Mouse (Mus musculus): ENCODE data around the gene Trmt2a. TPM values are rescaled to one million over a fixed set of nuclear protein-coding genes. Genes with fewer than 3 reads are reported as not detected.

Gene Trmt2a
- polyA plus RNA-seq, 1 experiment from 2014 or later: 111 TPM

MicroRNAs within 50 kb of the gene (microRNA counts, 519-probe panel; counts per million panel counts)
- microRNA mmu-miR-1306: 1,718 counts per million, percentile 18 among the panel's probes with 10 or more counts

Small RNA genes lying within 50 kb of the gene (microRNA-seq; reads per million reads assigned to microRNA genes)
- gene Gm24572 (1.0 reads per million), gene Mir1306 (247 reads per million, percentile 63 among the genes with 10 or more reads in this experiment)

Other genes with a start within 250 kb of the Trmt2a start
- gene Dgcr6, start 195.8 kb upstream of the Trmt2a start, polyA plus RNA-seq (2015; fragmentation: Nextera tagmentation; extraction: Ambion mirVana): 113 and 115 TPM in 2 replicates
- gene Prodh, start 158.5 kb upstream of the Trmt2a start, polyA plus RNA-seq (2015; fragmentation: Nextera tagmentation; extraction: Ambion mirVana): 8.8 and 9.5 TPM in 2 replicates
- 6.4 and 6.5 TPM in 2 replicates for gene Rtn4r, start 121.0 kb upstream of the Trmt2a start, polyA plus RNA-seq (2015; fragmentation: Nextera tagmentation; extraction: Ambion mirVana)
- gene Ccdc188, start 30.8 kb upstream of the Trmt2a start, polyA plus RNA-seq (2015; fragmentation: Nextera tagmentation; extraction: Ambion mirVana): not detected in 2 replicates
- gene Zdhhc8, start 13.5 kb upstream of the Trmt2a start, polyA plus RNA-seq (2015; fragmentation: Nextera tagmentation; extraction: Ambion mirVana): 18.7 and 21.2 TPM in 2 replicates
- gene Ranbp1, start 53 bp downstream of the Trmt2a start, polyA plus RNA-seq (2015; fragmentation: Nextera tagmentation; extraction: Ambion mirVana): 641 and 645 TPM in 2 replicates
- gene Gm49776, start 9.6 kb downstream of the Trmt2a start, polyA plus RNA-seq (2015; fragmentation: Nextera tagmentation; extraction: Ambion mirVana): 3.5 TPM in 1 of 2 replicates, not detected in the other
- gene Dgcr8, start 40.6 kb downstream of the Trmt2a start, polyA plus RNA-seq (2015; fragmentation: Nextera tagmentation; extraction: Ambion mirVana): 40.0 and 41.9 TPM in 2 replicates
- 22.5 and 24.9 TPM in 2 replicates for gene Tango2, start 99.4 kb downstream of the Trmt2a start, polyA plus RNA-seq (2015; fragmentation: Nextera tagmentation; extraction: Ambion mirVana)
- 25.0 and 29.8 TPM in 2 replicates for gene Arvcf, start 99.5 kb downstream of the Trmt2a start, polyA plus RNA-seq (2015; fragmentation: Nextera tagmentation; extraction: Ambion mirVana)
- gene Txnrd2, start 177.7 kb downstream of the Trmt2a start, polyA plus RNA-seq (2015; fragmentation: Nextera tagmentation; extraction: Ambion mirVana): 19.8 and 21.3 TPM in 2 replicates
- gene Comt, start 178.2 kb downstream of the Trmt2a start, polyA plus RNA-seq (2015; fragmentation: Nextera tagmentation; extraction: Ambion mirVana): 87.4 and 89.4 TPM in 2 replicates

All from limb, embryonic 13.5 days (tissue).